Mouse (Mus musculus): ENCODE results near the gene Hid1.
A peak's percentile ranks its signal among the peaks of the same experiment; 100 is the strongest.
"Not testable (repeated sequence)": the region's sequence is repeated elsewhere in the genome, so short reads cannot be mapped to it uniquely, and the experiment has no call there.

Hid1 gene

GRCm38 (mm10) chr11:115367395-115367944 is at the start of gene Hid1:
Gene Hid1 (minus strand): TSS chr11:115367756.
- DNase-seq (ENCODE audit: low spot score) = peak; percentile 82

DNA sequence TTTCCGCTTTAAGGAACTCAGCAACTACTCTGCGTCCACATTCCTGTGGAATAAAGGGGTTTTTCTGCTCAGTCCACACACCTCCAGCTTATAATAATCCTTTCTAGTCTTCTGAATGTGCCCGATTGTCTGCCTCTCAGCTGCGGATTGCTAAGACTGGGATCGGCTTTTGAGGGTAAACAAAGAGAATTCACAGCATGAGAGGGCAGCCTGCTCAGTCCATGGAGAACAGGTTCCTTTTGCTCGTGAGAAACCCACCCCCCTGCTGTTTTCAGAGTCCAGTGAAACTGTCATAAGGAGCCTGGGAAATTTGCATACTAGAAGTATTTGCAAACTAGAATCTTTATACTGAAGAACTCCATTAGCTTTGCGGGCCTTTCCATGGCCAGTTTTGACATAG is 42.0 kb upstream of the Hid1 start:
- DNase-seq (ENCODE audit: low spot score) = no peak

DNA sequence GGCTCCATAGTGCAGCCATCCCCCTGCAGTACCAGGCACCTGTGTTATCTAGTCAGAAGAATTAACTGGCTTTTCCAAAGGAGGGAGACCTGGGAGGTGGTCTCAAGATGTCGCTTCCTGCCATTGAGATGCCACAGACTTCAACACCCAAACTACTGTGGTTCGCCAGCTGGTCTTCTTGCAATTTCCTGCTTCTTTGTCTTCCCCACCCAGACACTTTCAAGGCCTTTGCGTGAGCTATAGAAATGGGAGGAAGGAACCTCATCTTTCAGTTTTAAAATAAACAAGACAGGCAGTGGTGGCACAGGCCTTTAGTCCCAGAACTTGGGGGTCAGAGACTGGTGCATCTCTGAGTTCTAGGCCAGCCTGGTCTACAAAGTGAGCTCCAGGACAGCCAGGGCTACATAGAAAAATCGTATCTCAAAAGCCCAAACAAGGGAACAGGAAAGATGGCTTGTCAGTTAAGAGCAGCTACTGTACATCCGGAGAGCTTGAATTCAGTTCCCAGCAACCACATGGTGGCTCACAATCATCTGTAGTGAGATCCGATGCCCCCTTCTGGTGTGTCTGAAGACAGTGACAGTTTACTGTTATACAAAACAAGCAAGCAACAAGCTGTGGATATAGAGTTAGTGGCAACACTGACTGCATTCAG is 40.8 kb upstream of the Hid1 start:
- DNase-seq (ENCODE audit: low spot score) = no peak

DNA sequence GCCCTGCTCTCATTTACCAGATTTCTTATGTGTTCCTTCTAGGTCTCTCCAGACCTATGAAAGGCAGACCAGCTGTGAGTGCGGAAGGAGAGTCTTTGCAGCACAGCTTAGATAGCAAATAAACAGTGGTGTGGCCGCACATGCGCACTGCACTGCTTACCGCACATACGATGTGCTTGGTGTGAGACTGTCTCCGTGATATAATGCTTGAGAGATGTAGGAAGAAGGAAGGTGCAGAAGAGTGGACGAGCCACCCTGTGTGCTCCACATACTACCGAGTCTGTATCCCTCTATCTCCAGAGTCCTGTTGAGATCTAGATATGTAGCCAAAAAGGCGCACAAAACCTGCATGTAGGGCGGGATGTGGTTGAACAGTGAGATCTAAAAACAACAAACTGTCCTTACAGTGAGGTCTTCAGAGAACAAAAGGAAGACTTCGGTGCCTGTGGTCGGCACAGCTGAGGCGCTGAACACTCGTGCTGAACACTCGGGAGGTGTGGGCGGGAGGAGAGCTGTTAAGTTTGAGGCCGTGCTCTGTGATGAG is 39.4 kb upstream of the Hid1 start:
- no peak for DNase-seq (ENCODE audit: low spot score)

DNA sequence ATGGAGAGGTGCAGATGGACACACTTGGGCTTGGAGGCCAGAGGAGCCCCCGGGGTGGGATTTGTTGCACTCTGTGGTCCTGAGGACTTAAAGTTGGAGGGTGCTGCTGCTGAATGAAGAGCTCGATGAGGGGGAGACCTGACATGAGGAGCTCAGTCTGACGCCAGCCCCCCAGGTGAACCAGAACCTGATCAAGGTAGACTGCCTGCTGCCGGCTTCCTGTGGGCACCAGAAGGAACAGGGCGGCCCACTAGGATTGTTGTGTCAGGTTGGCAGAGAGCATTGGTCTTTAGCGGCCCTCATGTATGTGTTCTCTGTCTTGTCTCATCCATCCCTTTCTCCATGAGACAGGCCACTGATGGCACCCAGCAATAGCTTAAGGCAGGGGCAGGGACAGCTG is 38.2 kb upstream of the Hid1 start:
- DNase-seq (ENCODE audit: low spot score) = no peak

DNA sequence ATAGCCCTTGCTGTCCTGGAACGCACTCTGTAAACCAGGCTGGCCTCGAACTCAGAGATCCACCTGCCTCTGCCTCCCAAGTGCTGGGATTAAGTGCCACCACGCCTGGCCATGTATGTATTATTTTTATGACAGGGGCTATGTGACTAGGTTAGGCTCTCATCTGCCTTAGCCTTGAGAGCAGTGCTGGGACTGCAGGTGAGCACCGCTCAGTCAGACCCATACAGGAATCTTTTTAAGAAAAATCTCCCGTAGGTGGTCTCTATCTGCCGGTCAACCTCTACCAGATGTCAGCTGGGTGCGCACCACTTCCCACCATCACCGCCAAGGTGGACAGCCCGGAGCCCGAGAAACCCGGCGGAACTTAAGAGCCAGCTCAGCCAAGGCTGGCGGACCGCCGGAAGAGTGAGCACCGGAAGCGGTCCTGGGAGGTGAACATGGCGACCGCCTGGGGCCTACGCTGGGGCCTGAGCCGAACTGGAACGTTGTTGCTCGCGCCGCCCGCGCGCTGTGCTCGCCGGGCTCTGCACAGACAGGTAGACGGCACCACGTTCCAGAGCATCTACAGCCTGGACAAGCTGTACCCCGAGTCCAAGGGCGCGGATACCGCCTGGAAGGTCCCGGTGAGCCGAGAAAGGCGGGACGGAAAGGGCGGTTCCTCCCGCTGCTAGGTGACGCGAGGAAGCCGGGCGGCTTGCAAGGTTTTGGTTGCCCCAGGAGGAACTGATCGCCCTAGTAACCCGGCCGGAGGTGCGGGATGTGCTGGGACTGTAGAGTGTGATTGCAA is 36.0 kb upstream of the Hid1 start, which contains the start of gene Mrpl58:
Mrpl58 (plus strand) TSS at position 415 of the 787 bp plus-strand sequence.
- DNase-seq (ENCODE audit: low spot score) = peak; percentile 84

GRCm38 (mm10) chr11:115400630-115401391 is 33.3 kb upstream of the Hid1 start:
- no peak for DNase-seq (ENCODE audit: low spot score)

- no peak for DNase-seq (ENCODE audit: low spot score)
Observed at GRCm38 (mm10) chr11:115400126-115400525, 32.6 kb upstream of the Hid1 start.

DNA sequence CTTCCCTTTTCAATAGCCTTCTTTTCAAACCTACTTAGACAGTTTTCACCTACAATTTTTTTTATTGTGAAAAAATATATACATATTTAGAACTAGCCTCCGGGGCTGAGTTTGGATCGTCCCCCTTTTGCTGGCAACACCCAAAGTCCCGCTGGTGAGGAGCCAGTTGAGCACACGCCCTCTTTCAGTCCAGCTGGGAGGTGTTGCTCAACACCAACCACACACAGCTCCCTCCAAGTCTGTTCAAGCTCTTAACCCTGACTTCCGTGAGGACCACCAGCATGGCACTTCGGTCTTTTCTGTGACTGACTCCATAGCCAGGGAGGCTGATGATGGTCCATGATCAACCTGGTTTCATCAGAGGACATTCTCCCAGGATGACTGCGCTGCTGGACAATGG is 30.5 kb upstream of the Hid1 start:
- no peak for DNase-seq (ENCODE audit: low spot score)

- DNase-seq (ENCODE audit: low spot score) = no peak
Observed at GRCm38 (mm10) chr11:115393721-115394325, 26.3 kb upstream of the Hid1 start.

- DNase-seq (ENCODE audit: low spot score) = no peak
Observed at GRCm38 (mm10) chr11:115391358-115391757, 23.8 kb upstream of the Hid1 start.

- not testable (repeated sequence) for DNase-seq (ENCODE audit: low spot score)
Observed at GRCm38 (mm10) chr11:115386859-115387258, 19.3 kb upstream of the Hid1 start.

DNA sequence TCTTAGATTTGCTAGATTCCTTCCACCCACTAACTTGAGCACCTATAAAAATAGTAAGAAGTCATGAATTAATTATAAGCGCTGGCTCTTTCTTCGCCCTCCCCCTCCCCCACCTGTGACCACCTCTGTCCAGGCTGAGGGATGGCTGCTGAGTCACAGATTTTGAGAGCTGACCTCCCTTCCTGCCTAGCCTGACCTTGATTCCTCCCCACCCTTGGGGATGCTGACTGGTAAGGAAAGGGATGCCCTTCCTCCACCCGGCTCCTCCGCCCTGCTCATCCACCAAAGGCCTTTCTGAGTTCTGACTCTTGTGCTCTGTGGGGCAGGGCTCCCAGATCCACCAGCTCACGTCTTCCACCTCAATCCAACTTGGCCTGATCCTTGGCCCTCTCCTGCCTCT is 17.0 kb upstream of the Hid1 start:
- DNase-seq (ENCODE audit: low spot score) = no peak

DNA sequence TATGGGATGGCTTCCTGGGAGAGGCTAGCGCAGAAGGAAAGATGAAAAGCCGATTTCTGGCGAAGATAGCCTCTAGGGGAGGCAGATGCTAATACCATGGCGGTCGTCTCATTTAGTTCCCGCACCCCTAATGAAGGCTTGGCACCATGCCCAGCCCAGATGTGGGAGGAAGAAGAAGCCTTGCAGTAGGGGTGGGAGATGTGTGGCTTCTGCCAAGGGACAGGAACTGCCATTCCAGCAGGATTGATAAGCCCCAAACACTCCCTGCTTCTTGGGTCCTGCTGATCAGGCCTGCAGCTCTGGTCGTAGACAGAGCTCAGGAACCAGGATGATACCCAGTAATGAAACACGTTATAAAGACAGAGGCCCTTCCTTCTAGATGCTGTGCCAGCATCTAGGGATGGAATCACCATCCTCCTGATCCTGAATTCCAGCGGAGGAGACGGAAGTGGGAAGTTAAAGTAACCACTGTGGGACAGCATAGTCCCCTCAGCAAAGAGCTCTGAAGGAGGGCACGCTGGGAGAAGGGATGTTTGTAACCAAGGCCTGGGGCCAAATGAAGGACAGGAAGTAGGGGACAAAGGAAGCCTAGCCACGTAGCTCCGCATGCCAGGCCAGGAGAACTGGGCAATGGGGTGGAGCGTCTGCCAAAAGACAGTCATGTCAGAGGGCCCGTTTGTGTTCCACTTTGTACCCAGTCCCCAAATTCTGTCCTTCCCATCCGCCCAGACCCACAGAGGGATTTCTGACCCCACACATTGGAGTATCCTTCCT is 16.3 kb upstream of the Hid1 start:
- DNase-seq (ENCODE audit: low spot score) = peak; percentile 48

DNA sequence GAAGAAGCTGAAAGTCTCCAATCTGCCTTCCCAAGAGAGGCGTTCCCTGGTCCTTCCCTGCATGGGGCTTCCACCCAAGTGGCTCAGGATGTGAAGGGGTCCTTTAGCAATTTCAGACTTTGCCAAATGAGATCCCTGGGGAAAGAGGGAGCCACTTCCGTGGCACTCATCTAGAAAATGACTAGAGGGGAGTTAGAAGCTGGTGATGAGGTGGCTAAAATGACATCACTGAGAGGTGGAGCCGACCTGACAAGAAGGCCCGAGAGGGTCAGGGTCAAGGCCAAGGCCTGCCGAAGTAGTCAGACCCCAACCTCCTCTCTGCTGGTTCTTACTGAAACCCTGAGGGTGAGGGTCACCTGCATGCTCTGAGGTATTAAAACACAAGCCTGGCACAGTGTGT is 15.3 kb upstream of the Hid1 start:
- DNase-seq (ENCODE audit: low spot score) = no peak

DNA sequence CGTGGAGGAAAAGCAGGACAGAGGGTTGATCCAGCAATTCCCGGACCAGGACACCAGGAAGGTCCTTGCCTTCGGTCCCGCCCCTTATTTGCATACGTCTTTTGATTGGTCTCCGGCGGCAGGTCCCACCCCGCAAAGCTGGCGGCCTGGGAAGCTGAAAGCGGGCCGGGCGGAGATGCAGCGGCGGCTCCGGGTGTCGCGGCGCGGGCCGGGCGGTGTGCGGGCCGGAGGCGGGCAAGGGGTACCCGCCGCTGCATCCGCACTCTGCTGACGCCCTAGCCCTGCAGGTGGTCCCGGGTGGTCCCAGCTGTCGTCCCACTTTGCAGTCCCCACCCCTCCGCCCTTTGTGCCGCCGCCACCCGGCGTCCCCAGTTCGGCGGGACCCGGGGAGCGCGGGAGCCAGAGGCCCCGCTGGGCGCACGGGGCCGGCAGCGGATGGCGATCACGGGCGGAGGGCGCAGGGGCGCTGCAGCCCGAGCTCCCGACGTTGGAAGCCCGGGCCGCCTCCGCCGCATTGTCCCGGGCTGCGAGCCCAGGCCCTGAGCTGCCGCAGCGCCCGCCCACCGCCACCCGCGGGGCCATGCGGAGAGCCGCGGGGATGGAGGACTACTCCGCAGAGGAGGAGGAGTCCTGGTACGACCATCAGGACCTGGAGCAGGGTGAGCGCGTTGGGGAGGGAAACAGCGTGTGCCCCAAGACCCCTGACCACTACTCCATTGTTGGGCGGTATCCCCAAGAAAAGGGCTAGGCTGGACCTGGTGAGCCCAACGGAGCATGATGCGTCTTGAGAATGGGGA is 14.4 kb upstream of the Hid1 start, which contains the start of gene Cdr2l:
Cdr2l (plus strand) TSS at position 174 of the 797 bp plus-strand sequence.
- peak; percentile 91 for DNase-seq (ENCODE audit: low spot score)

- no peak for DNase-seq (ENCODE audit: low spot score)
Observed at GRCm38 (mm10) chr11:115381276-115381675, 13.7 kb upstream of the Hid1 start.

GRCm38 (mm10) chr11:115377854-115378253 is 10.3 kb upstream of the Hid1 start:
- no peak for DNase-seq (ENCODE audit: low spot score)

GRCm38 (mm10) chr11:115377254-115377653 is 9.7 kb upstream of the Hid1 start:
- no peak for DNase-seq (ENCODE audit: low spot score)

- no peak for DNase-seq (ENCODE audit: low spot score)
Observed at GRCm38 (mm10) chr11:115376722-115377121, 9.2 kb upstream of the Hid1 start.
